Mouse (Mus musculus) A20 (cell line): Measurements from ENCODE around the gene Dand5.

Experiments used
- DNase-seq: peaks from one replicate; pipeline ENCODE4 v3.0.0-alpha.2; 2011; ENCODE audit warnings: low read depth, low spot score

The Dand5 gene

DNA sequence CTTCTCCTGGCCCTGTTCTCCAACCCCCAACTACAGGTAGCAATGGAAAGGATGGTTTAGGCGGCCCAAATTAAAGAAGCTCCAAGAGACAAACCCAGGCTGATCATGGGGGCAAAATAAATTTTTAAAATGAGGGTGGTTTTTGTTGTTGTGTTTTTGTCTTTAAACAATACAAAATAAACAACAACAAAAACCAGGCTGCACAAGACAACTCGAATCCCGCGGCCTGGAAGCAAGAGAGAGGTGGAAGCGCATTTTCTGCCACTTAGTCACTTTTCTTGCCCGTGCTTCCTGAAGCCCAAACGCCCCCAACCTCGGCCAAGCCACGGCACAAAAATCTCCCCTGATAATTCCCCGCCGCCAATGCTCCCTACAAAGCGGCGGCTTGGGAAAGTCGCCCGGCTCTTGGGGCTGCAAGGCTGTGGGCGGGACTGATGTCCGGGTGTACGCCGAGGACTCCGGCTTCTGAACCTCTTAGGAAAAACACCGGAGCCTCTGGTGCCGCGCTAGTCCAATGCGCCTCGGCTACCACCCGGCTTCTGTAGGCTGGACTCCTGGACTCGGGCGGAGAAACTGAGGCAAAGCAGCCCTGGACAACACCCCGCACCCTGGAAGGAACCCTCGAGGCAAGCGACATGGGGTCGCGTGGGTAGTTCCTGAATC is 38.6 kb downstream of the Dand5 start:
- no peak for DNase-seq

DNA sequence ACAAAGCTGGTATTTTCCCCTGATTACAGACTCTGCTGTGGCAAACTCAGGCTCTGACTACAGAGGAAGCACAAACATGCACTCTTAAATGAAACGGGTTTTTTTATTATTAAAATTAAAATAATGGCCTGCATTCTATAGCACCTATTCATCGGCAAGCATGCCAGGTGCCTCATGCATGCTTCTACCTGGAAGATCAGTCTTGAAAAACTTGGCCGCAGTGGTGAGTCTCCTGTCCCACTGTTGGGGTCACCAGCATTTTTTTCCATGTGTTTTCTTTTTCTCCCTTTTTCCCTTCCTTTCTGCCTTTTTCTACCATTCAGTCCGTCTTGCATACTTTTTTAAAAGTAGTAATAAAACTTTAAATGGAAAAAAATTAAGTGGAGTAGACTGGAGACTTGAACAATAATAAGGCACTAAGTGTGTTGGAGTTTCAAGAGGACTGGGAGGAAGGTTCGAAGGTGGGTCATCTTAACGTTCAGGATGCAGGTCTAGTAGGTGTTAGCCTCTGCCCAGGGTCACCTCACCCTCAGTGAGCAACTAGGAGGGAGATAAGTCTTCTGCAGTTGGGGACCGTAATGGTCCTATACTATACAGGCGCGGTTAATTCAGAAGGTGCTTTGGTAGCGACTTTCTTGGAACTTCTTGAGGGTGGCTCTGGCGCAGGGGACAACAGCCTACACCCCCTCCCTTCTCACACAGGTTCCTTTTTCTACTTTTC is 39.3 kb downstream of the Dand5 start:
- DNase-seq: no peak

DNA sequence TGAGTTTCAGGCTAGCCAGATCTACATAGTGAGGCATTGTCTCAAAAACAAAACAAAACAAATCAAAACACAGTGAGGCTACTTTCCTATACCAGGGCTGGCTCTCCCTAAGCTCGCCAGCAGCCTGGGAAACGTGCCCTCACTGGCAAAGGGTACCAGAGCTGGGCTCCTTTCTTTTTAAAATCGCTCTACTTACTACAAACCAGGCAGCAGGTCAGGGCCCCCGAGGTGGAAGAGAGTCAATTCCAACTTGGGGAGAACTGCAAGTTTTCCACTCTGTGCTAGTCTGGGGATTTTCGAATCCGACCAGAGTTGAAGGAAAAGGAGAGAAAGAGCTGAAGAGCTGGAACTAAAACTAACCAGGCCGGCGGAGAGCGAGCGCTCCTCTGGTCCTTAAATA is 39.9 kb downstream of the Dand5 start:
- DNase-seq: no peak

DNA sequence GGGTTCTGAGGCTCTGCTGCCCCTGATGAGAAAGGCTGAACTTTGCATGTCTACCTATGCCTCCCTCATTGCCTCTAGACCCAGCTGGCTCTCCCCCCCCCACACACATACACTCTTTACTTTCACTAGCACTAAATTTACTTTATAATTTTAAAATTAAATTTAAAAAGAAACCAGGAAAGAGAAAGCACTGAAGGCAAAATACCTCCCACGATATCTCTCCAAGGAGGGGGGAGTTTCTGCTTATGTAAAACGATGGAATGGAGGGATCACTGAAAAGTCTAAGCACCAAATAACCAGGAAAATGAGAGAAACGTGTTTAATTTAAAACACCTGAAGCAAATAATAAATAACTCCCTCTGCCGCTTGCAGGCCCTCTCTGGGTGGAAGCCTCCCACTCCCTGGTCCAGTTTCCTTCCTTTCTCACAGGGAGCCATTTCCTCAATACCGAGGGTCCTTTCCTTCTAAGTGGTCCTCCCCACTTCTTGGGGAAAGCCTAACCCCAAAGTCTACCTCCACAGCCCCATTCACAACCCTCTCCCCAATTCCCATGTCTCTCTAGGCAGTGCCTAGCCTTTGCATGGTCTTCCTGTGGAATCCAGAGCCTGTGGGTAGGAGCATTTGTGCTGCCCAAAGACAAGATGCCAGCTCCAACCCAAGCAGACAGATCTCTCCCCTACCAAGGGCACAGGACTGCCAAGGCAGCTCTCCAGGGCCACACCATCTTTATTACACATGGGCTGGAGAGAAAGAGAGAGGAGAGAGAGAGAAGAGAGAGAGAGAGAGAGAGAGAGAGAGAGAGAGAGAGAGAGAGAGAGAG is 40.7 kb downstream of the Dand5 start:
- DNase-seq: no peak

DNA sequence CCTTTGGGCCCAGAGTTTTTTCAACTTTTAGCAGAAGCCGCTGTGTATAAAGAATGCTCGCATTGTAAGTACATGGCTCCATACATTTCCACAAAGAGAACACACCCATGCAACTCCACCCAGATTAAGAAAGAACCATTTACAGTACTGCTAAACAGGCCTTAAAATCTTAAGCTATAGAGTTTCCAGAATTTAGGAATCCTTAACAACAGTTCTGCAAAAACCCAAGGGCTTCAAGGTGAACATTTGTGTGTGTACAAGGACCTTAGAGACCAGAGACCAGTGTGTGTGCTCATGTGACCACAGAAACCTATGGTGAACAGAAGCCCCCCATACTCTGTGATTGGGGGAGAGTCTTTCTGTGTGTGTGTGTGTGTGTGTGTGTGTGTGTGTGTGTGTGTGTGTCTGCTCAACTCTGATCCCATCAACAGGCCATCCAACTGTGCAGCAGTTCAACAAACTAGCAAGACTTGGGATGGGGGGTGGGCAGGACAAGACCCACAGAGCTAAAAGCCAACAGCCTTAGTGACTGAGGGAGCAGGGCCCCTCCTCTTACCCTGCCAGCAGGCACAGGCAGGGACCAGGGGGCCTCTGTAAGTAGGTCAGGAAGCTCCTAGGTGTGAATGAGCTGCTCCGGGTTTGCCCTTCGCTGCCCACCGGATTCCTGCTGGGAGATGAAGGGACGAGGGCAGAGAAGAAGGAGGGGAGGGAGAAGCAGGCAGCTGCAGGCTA is 41.5 kb downstream of the Dand5 start:
- DNase-seq: no peak

DNA sequence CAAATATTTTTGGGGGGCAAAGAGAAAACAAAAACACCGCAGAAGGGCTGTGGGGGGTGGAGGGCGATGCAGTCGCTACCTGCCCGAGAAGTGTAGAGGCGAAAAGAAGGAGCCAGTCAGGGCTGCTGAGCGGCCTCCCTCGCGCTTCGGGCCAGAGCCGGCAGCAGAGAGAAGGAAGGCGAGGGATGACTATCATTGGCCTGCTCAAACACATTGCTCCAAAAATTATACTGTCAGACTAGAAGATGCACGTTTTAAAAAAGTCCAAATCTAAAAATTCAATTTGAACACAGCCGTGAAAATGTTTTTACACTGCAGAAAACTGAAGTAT is 42.4 kb downstream of the Dand5 start:
- no peak for DNase-seq

DNA sequence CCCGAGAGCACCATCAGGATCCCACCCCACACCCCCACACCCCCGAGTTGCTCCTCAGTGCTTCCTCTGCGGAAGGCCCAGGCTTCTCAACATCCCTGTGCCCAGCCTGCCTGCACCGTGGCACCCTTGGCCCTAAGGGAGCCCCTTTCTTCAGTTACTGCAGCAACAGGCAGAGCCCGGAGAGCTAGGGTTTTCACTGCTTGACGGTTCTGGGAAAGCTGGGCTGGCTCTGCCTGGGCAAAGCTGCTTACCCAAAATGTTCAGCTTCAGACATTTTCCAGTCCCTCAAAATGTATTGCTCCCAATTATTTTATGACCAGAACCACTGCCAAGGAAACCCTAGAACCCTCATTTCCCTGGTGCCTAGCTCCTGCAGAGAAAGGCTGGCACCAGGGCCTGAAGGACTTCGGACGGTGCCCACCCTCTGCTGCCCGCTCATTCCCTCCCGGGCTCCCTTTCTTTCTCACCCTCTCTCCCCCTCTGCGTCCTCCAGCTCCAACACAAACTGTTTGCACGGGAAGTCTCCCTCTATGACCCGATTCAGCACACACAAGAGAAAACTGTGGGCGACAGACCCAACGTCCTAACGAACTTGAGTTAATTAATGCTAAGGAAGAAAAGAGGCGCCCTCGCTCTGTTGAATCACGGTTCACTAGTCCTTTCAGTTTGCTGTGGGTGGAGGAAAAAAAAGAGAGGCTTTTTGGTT is 43.0 kb downstream of the Dand5 start:
- no peak for DNase-seq

DNA sequence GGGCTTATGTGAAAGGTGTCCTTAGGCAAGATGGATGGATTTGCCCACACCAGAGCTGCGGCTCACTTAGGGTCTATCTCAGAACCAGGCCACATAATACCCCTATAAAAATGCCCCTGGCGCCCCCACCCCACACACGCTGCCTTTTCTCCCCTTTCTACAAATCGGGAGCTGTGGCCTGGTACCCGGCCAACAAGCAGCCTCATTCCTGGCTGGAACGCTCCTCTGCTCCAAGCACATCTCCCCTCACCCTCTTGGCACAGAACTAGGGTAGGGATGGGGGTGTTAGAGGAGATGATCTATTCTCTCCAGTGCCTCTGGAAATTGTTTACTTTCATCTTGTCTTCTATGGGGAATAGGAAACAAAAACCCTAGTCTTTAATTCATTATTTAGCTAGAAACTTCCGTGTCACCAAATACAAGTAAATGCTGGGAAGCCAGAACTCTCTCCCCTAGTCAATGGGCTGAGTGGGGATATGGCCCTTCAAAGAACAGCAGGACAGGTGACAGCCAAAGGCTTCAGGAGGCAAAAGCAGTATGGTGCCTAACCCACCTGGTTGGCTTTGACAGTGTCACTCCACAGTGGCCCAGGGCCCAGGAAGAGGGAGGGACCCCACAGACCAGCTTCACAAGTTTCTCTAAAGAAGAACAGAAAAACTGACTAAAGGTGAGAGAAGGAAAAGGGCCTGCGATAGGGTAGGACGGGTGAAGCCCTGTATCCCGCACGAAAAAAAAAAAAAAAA is 43.8 kb downstream of the Dand5 start:
- no peak for DNase-seq

DNA sequence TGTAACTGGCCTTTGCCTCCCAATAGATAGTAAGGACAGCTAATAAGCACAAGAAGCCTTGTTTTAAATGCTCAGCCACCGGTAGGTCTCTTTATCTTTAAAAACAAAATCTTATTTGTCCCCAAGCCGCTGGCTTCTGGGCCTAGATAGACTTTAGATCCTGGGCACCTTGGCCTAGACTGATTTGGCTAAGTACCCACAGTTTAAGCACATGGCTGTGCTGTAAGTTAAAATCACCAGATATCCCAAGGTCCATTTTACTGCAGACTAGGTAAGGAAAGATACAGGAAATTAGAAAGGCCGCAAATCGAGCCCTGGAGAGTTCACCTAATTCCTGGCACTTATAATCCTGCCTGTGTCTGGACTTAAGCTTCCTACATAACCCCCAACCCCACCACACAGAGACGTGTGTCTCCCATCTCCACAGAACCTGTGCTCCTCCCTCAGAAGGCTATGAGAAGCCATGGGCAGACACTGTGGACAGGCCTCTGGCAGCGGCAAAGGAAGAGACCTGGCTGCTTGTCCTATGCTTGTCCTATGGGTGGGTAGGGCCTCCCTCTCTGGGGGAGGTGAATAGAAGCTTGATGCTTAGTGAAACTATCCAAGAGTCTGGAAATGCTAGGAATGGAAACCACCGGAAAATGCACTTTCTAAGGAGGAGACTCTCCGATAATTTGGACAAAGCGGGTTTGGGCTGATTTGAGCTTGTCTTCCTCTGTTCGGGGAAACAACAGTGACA is 44.6 kb downstream of the Dand5 start:
- no peak for DNase-seq

DNA sequence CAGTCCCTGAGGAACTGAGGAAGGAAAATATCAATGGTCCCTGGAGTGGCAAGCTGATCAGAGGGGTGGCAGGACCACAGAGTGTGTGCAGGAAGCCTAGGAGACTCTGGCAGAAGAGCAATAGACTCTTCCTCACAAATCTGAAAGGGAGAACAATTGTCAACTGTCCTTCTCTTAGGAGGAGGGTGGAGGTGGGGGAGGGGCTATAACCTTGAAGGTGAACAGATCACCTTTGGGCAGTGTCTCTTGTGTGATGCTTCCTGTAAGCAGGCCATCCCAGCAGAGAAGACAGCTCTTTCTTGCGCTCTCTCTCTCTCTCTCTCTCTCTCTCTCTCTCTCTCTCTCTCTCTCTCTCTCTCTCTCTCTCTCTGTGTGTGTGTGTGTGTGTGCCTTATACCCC is 46.1 kb downstream of the Dand5 start:
- no peak for DNase-seq

DNA sequence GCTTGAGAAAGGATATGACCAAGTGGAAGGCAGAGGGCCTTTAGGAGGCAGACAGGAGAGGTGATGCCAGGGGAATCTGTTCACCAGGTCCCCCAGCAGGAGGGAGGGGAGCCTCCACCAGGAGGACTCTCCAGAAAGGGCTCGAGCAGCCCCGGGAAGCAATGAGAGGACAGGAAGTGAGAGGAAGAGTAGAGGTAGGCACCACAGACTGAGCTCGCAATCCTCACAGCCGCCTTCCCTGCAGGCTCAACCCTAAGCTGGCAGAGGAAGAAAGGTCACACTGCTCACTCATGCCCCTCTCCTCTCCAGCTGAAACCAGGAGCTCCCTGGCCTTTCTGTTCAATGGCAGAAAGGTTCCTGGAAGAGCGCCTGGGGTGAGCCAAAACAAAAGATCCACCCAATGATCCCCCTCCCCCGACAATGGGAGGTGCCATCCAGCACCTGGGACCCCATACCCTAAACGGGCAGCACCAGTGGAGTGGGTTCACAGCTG is 47.0 kb downstream of the Dand5 start:
- DNase-seq: no peak

DNA sequence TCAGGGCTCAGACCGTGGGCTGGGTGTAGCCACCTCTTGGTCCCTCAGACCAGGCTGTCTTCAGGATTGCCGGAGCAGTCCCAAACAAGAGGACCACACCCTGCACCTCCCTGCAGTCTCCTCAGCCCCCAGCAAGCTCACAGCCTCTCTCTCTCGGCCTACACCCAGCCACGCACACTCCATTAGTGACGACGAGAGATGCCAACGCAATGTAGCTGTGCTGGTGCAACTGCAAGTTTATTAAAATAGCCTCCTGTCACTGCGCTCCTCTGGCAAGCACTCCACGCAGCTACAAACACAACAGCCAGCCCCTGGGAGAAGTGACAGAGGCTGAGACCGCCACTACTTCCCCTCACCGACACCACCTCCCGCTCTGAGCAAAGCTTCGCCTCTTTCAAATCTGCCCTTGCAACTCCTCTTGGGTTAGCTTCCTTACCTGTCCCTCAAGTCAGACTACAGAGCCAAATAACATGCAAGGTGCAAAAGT is 47.5 kb downstream of the Dand5 start:
- DNase-seq: no peak

DNA sequence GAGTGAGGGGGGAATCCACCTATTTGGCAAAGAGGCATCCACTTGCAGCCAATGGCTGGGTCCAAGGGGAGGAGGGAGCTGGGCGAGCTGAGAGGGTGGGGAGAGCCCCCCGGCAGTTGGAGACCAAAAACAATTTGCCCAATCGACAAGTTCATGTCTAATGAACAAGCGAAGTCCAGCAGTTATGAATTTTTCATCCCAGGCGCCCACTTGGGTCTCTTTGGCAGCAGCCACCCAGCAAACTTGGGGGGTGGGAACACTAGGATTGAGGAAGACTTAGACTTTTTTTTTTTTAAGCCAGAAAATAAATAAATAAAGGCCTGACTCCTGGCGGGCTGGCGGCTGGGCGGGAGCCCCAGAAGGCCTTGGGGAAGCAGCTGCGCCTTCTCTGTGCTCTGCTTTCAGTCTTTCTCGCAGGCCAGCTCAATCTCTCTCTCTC is 48.1 kb downstream of the Dand5 start:
- peak; percentile 6 for DNase-seq

DNA sequence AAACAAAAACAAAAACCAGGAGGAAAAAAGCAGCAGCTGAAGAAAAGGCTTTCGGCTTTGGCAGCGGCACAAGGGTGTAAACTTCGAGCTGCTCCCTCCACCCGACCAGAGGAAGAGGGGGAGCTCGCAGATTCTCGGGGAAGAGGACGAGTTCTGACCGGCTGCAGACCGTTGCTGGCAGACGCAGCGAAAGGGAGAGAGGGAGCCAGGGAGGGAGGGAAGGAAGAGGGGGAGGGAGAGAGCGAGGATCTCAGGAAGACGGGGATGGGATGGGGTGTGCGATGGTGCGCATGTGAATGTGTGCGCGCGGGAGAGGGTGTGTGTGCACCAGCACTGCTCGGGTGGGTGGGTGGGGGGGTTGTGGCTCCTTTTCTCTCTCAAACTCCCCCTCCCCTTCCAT is 48.8 kb downstream of the Dand5 start:
- DNase-seq: peak; percentile 10

DNA sequence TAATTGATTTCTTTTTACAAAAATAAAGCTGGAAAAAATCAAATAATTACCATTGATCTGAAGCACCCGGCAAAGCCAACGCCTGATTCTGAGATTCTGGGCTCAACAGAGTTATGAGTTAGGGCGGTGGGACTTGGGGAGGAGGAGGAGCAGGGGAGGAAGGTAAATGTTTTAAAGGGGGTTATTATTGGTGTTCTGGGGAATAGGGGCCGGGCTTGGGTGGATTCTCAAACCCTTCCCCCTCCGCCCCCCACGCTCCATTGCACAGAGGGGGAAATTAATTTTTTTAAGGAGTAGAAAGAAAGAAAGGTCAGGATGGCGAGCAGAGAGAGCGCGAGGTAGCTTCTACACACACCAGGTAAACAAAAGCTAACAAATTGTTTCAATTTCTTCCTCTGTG is 49.3 kb downstream of the Dand5 start:
- no peak for DNase-seq

DNA sequence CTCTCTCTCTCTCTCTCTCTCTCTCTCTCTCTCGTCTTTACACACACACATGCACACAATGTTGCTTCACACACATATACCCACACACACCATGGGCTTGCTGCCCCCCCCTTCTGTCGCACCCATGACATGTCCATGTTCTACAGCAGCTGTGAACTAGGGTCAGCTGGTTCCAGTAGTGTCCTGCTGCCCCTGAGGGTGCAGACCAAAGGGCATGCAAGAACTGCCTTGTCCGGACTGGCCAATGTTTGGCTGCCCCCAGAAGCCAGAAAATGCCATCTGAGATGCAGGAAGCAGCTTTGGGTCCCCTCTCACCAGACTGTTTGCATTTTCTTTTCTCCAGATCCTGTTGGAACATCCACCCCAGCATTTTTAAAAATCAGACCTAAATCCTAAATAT is 50.0 kb downstream of the Dand5 start:
- no peak for DNase-seq

DNA sequence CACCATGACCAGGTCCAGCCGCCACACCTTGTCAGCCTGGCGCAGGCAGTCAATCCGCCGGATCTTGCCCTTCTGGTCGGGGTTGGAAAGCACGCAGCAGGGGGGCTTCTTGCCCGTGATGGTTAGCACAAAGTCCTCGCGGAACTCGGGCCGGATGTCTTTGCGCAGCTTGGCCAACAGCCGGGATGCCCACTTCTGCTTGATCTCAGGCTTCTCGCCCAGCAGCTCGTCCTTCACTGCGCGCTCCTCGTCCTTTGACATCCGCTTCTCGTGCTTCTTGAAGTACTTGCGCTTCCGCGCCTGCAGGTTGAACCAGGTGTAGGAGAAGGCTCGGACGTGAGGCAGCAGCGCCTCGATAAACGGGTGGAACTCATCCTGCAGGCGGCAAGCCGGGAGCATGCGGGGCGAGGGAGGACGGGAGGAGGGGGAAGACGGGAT is 50.7 kb downstream of the Dand5 start:
- DNase-seq: no peak

DNA sequence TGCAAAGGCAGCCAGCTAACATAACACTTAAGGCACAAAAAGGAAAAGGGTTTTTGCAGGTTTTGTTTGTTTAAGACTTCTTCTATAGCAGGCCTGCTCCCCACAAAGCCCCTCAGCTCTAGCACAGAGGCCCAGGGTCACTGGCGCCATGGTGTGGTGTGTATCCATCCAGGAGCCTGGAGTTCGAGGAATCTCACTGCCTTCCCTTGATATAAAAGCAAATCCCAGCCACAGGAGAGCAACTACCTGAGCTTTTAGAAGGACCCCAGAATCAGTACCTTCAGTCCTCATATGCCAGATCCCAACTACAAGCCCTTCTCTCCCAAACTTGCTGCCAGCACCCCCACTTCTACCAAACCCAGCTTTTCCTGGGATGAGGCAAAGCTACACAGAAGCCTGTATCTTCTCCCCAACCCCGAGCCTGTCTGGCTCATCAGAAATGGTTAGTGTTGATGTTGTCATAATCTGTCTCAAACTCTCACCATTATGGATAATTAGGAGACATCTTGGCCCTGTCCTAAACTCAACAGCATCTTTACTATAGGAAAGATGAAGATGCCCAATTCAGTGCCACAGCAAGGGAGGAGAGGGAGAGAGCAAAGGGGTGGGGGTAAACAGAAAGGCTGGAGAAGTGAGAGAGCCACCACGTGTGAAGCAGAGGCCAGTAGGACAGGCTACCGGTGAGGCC is 51.5 kb downstream of the Dand5 start:
- no peak for DNase-seq
